Mouse (Mus musculus) embryonic fibroblast, embryonic 13.5 days (primary cell): ENCODE data around the gene Il22ra2.

Source experiments
- CTCF ChIP-seq: IDR thresholded peaks from 2 replicates; pipeline ENCODE4 v1.5.1; 2011; ENCODE audit warnings: mild to moderate bottlenecking, control low read depth, low read length, moderate library complexity, borderline replicate concordance; ENCODE audit not compliant: insufficient read depth
- POLR2A ChIP-seq: IDR thresholded peaks from 2 replicates; pipeline ENCODE4 v1.6.1; 2011; ENCODE audit warnings: low read depth, mild to moderate bottlenecking, control low read depth, low read length, moderate library complexity

DNA sequence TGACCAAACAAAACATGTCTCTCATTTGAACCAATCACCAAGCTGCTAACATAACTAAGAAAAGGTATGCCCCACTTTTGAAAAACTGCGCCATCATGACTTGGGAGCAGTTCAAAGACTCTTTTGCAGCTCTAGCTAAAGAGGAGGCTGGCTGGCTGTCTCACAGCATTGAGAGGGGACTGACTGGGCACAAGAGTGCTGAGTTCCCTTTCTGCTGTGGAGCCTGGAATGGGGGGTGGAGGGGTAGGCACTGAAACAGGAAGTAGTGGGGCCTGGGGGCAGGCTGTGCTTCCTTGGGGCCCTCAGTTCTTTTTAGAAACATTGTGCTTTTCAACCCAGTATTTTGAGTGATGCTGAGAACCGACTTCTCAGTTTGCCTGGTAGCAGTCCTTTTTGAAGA, 37.7 kb upstream of the Il22ra2 start:
- TF ChIP-seq CTCF: no peak
- no peak for TF ChIP-seq POLR2A
